Mouse (Mus musculus): ENCODE results near the gene Spata18. TPM values are rescaled to one million over a fixed set of nuclear protein-coding genes. Genes with fewer than 3 reads are reported as not detected.
A peak's percentile ranks its signal among the peaks of the same experiment; 100 is the strongest.

Spata18 gene
- total RNA-seq (2021), result under 1 TPM in 1 of 2 experiments, not detected in 1; 0.16 TPM
- long read RNA-seq, experiment 1, result 0 reads
- long read RNA-seq, experiment 2, result 0 reads

- DNase-seq, result peak; percentile 35 to 46
Measured at GRCm38 (mm10) chr5:73651061-73651854, at the start of gene Spata18. Spata18 (plus strand) TSS chr5:73651379.

GRCm38 (mm10) chr5:73602865-73603264 lies 48.3 kb upstream of the Spata18 start:
- DNase-seq, result no peak

- no peak for DNase-seq
Measured at GRCm38 (mm10) chr5:73604542-73604941, 46.6 kb upstream of the Spata18 start.

- DNase-seq, result no peak
Measured at GRCm38 (mm10) chr5:73604964-73605363, 46.2 kb upstream of the Spata18 start.

GRCm38 (mm10) chr5:73611071-73611470 lies 40.1 kb upstream of the Spata18 start:
- DNase-seq, result no peak

GRCm38 (mm10) chr5:73613296-73613695 lies 37.9 kb upstream of the Spata18 start:
- DNase-seq, result no peak

GRCm38 (mm10) chr5:73615211-73615610 lies 36.0 kb upstream of the Spata18 start:
- DNase-seq, result no peak

GRCm38 (mm10) chr5:73618969-73619368 lies 32.2 kb upstream of the Spata18 start:
- no peak for DNase-seq

- no peak for DNase-seq
Measured at GRCm38 (mm10) chr5:73625505-73625904, 25.7 kb upstream of the Spata18 start.

GRCm38 (mm10) chr5:73626842-73627241 lies 24.3 kb upstream of the Spata18 start:
- no peak for DNase-seq

- DNase-seq, result no peak
Measured at GRCm38 (mm10) chr5:73627559-73627958, 23.6 kb upstream of the Spata18 start.

GRCm38 (mm10) chr5:73627991-73628390 lies 23.2 kb upstream of the Spata18 start:
- no peak for DNase-seq

GRCm38 (mm10) chr5:73630141-73630540 lies 21.0 kb upstream of the Spata18 start:
- DNase-seq, result no peak

- DNase-seq, result no peak
Measured at GRCm38 (mm10) chr5:73631001-73631558, 20.1 kb upstream of the Spata18 start.

GRCm38 (mm10) chr5:73632291-73632690 lies 18.9 kb upstream of the Spata18 start, which contains the start of gene Lrrc66:
Lrrc66 (minus strand) TSS chr5:73632526.
- no peak for DNase-seq

- peak; percentile 77 to 81 for DNase-seq
Measured at GRCm38 (mm10) chr5:73633141-73633540, 18.0 kb upstream of the Spata18 start.

GRCm38 (mm10) chr5:73637337-73638107 lies 13.7 kb upstream of the Spata18 start:
- no peak for DNase-seq

- DNase-seq, result no peak
Measured at GRCm38 (mm10) chr5:73641058-73641457, 10.1 kb upstream of the Spata18 start.

- DNase-seq, result peak in 1 of 2 experiments; percentile 21
Measured at GRCm38 (mm10) chr5:73642091-73642490, 9.1 kb upstream of the Spata18 start.

- peak; percentile 91 to 93 for DNase-seq
Measured at GRCm38 (mm10) chr5:73647261-73647900, 3.8 kb upstream of the Spata18 start, which contains the start of gene Sgcb. Sgcb (minus strand) TSS chr5:73647790.

- no peak for DNase-seq
Measured at GRCm38 (mm10) chr5:73650365-73650964, 714 bp upstream of the Spata18 start.

GRCm38 (mm10) chr5:73651855-73652201 lies 649 bp downstream of the Spata18 start:
- DNase-seq, result no peak
